Mouse (Mus musculus): ENCODE data around the gene Clcn7. TPM values are rescaled to one million over a fixed set of nuclear protein-coding genes. Genes with fewer than 3 reads are reported as not detected.

Gene Clcn7
- polyA plus RNA-seq, 1 experiment from 2014 or later: 16.6 TPM

- WGBS: 86% methylated on average over 9 of the region's 16 CpGs
These were observed 25.4 kb upstream of the Clcn7 start for GRCm38 (mm10) chr17:25107786-25108185.

GRCm38 (mm10) chr17:25109578-25109977, 23.6 kb upstream of the Clcn7 start:
- no peak overlapping the region for H3K4me2 ChIP-seq (replicated peaks; ENCODE audit: low read depth, low read length)
- H3K4me3 ChIP-seq (ENCODE audit: low read depth, low read length): no peak overlapping the region
- DNase-seq (ENCODE audit: low spot score) (peak; percentile 53), ATAC-seq (ENCODE audit: low FRiP score) (no peak)
- H3K27ac ChIP-seq (ENCODE audit: low read depth, low read length): no peak overlapping the region
- H3K9me3 ChIP-seq (ENCODE audit: control insufficient read depth, low read length): no peaks in the 10 kb centered on the region
- peaks cover 3% of the 10 kb centered on the region; the same call in 1 of the 2 replicates for H3K36me3 ChIP-seq (ENCODE audit: control insufficient read depth, insufficient read depth, low read length)
- WGBS: 91% methylated on average over 2 of the region's 2 CpGs
- no peaks in the 10 kb centered on the region for H3K4me1 ChIP-seq (replicated peaks; ENCODE audit: control insufficient read depth, insufficient read depth, low read length)
- H3K27me3 ChIP-seq (ENCODE audit: control insufficient read depth, insufficient read depth, low read length): no peaks in the 10 kb centered on the region
- H3K9ac ChIP-seq (ENCODE audit: low read depth, low read length): no peak overlapping the region

More at GRCm38 (mm10) chr17:25107786-25108185, 25.4 kb upstream of the Clcn7 start:
- Histone ChIP-seq H3K27me3 (ENCODE audit: control insufficient read depth, insufficient read depth, low read length) (no peaks in the 10 kb centered on the region), H3K27ac (ENCODE audit: low read depth, low read length) (no peak overlapping the region), H3K36me3 (ENCODE audit: control insufficient read depth, insufficient read depth, low read length) (peaks cover 3% of the 10 kb centered on the region; the same call in 1 of the 2 replicates), H3K4me2 (replicated peaks; ENCODE audit: low read depth, low read length) (no peak overlapping the region), H3K4me3 (ENCODE audit: low read depth, low read length) (no peak overlapping the region), H3K9me3 (ENCODE audit: control insufficient read depth, low read length) (no peaks in the 10 kb centered on the region), H3K4me1 (replicated peaks; ENCODE audit: control insufficient read depth, insufficient read depth, low read length) (no peaks in the 10 kb centered on the region), H3K9ac (ENCODE audit: low read depth, low read length) (no peak overlapping the region)
- ATAC-seq (ENCODE audit: low FRiP score): no peak
- DNase-seq (ENCODE audit: low spot score): no peak

GRCm38 (mm10) chr17:25110590-25110989, 22.6 kb upstream of the Clcn7 start:
- H3K4me3 ChIP-seq (ENCODE audit: low read depth, low read length): no peak overlapping the region
- no peak overlapping the region for H3K4me2 ChIP-seq (replicated peaks; ENCODE audit: low read depth, low read length)
- 0 out of 2 replicates have a peak, but pooled peaks cover 3% of the 10 kb centered on the region for H3K4me1 ChIP-seq (replicated peaks; ENCODE audit: control insufficient read depth, insufficient read depth, low read length)
- H3K9ac ChIP-seq (ENCODE audit: low read depth, low read length): no peak overlapping the region
- DNase-seq (ENCODE audit: low spot score): no peak
- 92% methylated on average over 6 of the region's 6 CpGs for WGBS
- no peaks in the 10 kb centered on the region for H3K9me3 ChIP-seq (ENCODE audit: control insufficient read depth, low read length)
- ATAC-seq (ENCODE audit: low FRiP score): no peak
- no peak overlapping the region for H3K27ac ChIP-seq (ENCODE audit: low read depth, low read length)
- H3K27me3 ChIP-seq (ENCODE audit: control insufficient read depth, insufficient read depth, low read length): no peaks in the 10 kb centered on the region
- 0 out of 2 replicates have a peak, but pooled peaks cover 3% of the 10 kb centered on the region for H3K36me3 ChIP-seq (ENCODE audit: control insufficient read depth, insufficient read depth, low read length)

DNA sequence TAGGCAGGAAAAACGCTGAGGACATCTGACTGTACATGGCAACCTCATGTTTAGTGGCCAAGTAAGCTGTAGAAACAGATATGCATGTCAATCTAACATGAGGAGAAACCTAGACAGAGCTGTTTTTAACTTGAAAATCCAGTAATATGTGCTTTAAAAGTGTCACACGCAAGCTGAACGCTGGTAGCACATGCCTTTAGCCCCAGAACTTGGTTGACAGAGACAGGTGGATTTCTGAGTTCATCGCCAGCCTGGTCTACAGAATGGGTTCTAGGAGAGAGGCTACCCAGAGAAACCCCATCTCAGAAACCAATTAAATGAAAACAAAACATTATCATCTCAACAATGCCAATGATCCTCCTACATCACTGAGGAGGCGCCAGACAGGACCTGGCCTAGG, 22.0 kb upstream of the Clcn7 start:
- no peak for DNase-seq (ENCODE audit: low spot score)
- 0 out of 2 replicates have a peak, but pooled peaks cover 3% of the 10 kb centered on the region for H3K36me3 ChIP-seq (ENCODE audit: control insufficient read depth, insufficient read depth, low read length)
- H3K27ac ChIP-seq (ENCODE audit: low read depth, low read length): no peak overlapping the region

DNA sequence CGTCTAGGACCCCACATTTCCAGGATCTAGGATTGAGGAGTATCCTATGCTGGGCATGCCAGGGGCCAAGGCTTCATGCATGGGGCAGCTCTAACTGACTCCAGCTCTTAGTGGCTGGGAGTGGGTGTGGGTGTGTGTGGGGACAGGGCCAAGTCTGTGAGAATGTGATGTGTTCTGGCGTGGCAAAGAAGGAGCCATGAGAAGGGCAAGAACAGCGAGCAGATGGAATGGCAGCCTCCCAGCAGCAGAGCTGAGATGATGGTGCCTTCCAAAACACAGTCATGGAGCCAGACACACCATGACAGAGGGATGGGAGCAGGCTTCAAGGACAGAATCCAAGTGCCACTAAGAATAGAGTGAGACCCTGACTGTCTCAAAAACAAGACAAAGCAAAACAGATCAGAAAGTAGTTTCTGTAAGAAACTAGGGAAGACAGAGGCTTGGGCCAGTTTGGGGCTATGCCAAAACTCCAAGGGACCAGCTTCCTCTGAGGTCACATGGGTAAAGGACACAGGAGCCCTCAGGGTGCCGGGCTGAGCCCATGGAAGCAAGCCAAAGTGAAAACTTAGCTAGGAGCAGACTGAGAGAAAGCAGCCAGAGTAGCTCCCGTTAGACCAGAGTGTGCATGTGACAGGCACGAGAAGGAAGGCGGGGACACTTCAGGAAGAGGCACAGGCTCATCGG, 21.3 kb upstream of the Clcn7 start:
- ATAC-seq (ENCODE audit: low FRiP score): no peak
- Histone ChIP-seq H3K27ac (ENCODE audit: low read depth, low read length) (no peak overlapping the region), H3K4me1 (replicated peaks; ENCODE audit: control insufficient read depth, insufficient read depth, low read length) (0 out of 2 replicates have a peak, but pooled peaks cover 3% of the 10 kb centered on the region), H3K36me3 (ENCODE audit: control insufficient read depth, insufficient read depth, low read length) (0 out of 2 replicates have a peak, but pooled peaks cover 3% of the 10 kb centered on the region), H3K4me3 (ENCODE audit: low read depth, low read length) (no peak overlapping the region), H3K9ac (ENCODE audit: low read depth, low read length) (no peak overlapping the region), H3K9me3 (ENCODE audit: control insufficient read depth, low read length) (no peaks in the 10 kb centered on the region), H3K27me3 (ENCODE audit: control insufficient read depth, insufficient read depth, low read length) (no peaks in the 10 kb centered on the region), H3K4me2 (replicated peaks; ENCODE audit: low read depth, low read length) (no peak overlapping the region)
- no peak for DNase-seq (ENCODE audit: low spot score)
- WGBS: 86% methylated on average over 8 of the region's 8 CpGs

More for the DNA sequence above, 22.0 kb upstream of the Clcn7 start:
- Histone ChIP-seq H3K4me1 (replicated peaks; ENCODE audit: control insufficient read depth, insufficient read depth, low read length) (0 out of 2 replicates have a peak, but pooled peaks cover 3% of the 10 kb centered on the region), H3K9me3 (ENCODE audit: control insufficient read depth, low read length) (no peaks in the 10 kb centered on the region), H3K4me2 (replicated peaks; ENCODE audit: low read depth, low read length) (no peak overlapping the region), H3K9ac (ENCODE audit: low read depth, low read length) (no peak overlapping the region), H3K27me3 (ENCODE audit: control insufficient read depth, insufficient read depth, low read length) (no peaks in the 10 kb centered on the region), H3K4me3 (ENCODE audit: low read depth, low read length) (no peak overlapping the region)
- WGBS: 89% methylated on average over 5 of the region's 5 CpGs
- ATAC-seq (ENCODE audit: low FRiP score): no peak

DNA sequence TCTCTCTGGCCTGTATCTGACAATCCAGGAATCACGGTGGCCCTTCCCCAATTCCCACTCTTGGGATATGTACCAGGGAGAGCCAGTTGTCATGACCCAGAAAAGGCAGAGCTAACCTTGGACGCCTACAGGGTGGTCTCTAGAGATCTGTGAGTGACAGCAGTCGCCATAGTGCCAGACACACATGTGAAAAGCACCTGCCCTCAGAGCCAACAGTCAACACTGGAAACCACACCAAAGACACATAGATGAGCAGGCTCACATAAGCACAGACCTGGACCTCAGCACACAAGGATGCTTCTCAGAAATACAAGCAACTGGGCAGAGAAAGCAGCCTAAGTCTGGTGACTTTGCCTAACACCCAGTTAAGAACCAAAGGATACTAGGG, 20.8 kb upstream of the Clcn7 start:
- Histone ChIP-seq H3K4me1 (replicated peaks; ENCODE audit: control insufficient read depth, insufficient read depth, low read length) (0 out of 2 replicates have a peak, but pooled peaks cover 3% of the 10 kb centered on the region), H3K27me3 (ENCODE audit: control insufficient read depth, insufficient read depth, low read length) (no peaks in the 10 kb centered on the region), H3K4me3 (ENCODE audit: low read depth, low read length) (no peak overlapping the region), H3K9me3 (ENCODE audit: control insufficient read depth, low read length) (no peaks in the 10 kb centered on the region), H3K9ac (ENCODE audit: low read depth, low read length) (no peak overlapping the region), H3K36me3 (ENCODE audit: control insufficient read depth, insufficient read depth, low read length) (0 out of 2 replicates have a peak, but pooled peaks cover 3% of the 10 kb centered on the region), H3K27ac (ENCODE audit: low read depth, low read length) (no peak overlapping the region), H3K4me2 (replicated peaks; ENCODE audit: low read depth, low read length) (no peak overlapping the region)
- WGBS: 81% methylated on average over 3 of the region's 3 CpGs
- ATAC-seq (ENCODE audit: low FRiP score) (no peak), DNase-seq (ENCODE audit: low spot score) (no peak)

DNA sequence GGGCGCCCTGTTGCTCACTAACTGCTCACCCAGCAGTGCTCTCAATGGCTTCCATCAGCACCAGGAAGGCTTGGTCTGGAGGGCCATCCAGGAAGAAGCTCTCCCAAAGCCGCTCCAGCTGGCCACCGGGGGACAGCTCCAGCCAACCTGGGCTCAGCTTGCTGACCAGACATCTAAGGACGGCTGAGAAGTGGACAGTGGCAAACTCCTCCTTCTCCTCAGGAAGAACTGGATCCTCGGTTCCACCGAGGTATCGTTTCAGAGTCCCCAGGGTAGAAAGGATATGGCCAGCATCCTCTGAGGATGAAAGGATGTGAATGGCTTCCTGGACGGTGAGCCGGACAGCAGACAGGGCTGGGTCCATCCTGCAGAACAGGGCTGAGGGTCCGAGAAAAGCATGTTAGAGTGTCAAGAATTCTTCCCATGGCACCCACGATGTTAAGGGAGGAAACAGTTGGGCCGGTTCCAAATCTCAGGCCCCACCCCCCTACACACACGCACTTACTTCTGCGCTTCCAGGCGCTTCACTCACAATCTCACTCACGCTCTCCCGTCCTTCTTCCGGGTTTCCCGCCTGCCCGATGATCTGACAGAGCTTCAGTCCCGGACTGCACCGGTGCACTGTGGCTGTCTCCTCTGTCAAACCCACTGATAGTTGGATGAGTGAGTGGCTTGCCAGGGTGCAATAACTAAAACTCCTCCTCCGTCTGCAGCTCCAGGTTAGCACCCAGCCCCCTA, 18.1 kb upstream of the Clcn7 start:
- H3K4me2 ChIP-seq (replicated peaks; ENCODE audit: low read depth, low read length): peak overlapping the region; percentile 98
- peak overlapping the region; percentile 60 for H3K9ac ChIP-seq (ENCODE audit: low read depth, low read length)
- H3K27ac ChIP-seq (ENCODE audit: low read depth, low read length): peak overlapping the region; percentile 79
- no peaks in the 10 kb centered on the region for H3K27me3 ChIP-seq (ENCODE audit: control insufficient read depth, insufficient read depth, low read length)
- DNase-seq (ENCODE audit: low spot score): no peak
- 0 out of 2 replicates have a peak, but pooled peaks cover 3% of the 10 kb centered on the region for H3K36me3 ChIP-seq (ENCODE audit: control insufficient read depth, insufficient read depth, low read length)
- H3K4me1 ChIP-seq (replicated peaks; ENCODE audit: control insufficient read depth, insufficient read depth, low read length): 0 out of 2 replicates have a peak, but pooled peaks cover 3% of the 10 kb centered on the region
- peak overlapping the region; percentile 57 for H3K4me3 ChIP-seq (ENCODE audit: low read depth, low read length)
- no peaks in the 10 kb centered on the region for H3K9me3 ChIP-seq (ENCODE audit: control insufficient read depth, low read length)
- ATAC-seq (ENCODE audit: low FRiP score): no peak
- WGBS: 13% methylated on average over 23 of the region's 23 CpGs

- Histone ChIP-seq H3K4me2 (replicated peaks; ENCODE audit: low read depth, low read length) (peak within 1 kb of the TSS; percentile 98), H3K9me3 (ENCODE audit: control insufficient read depth, low read length) (no peaks in the 10 kb centered on the region), H3K4me3 (ENCODE audit: low read depth, low read length) (peak within 1 kb of the TSS; percentile 57), H3K36me3 (ENCODE audit: control insufficient read depth, insufficient read depth, low read length) (0 out of 2 replicates have a peak, but pooled peaks cover under 1% of the 10 kb centered on the region), H3K27me3 (ENCODE audit: control insufficient read depth, insufficient read depth, low read length) (0 out of 2 replicates have a peak, but pooled peaks cover 2% of the 10 kb centered on the region), H3K4me1 (replicated peaks; ENCODE audit: control insufficient read depth, insufficient read depth, low read length) (0 out of 2 replicates have a peak, but pooled peaks cover 3% of the 10 kb centered on the region), H3K9ac (ENCODE audit: low read depth, low read length) (peak within 1 kb of the TSS; percentile 60), H3K27ac (ENCODE audit: low read depth, low read length) (peak within 1 kb of the TSS; percentile 79)
- DNase-seq (ENCODE audit: low spot score) (peak; percentile 95), ATAC-seq (ENCODE audit: low FRiP score) (peak; percentile 93)
- 6% methylated on average over 40 of the region's 40 CpGs for WGBS
These were observed 17.3 kb upstream of the Clcn7 start, which contains the start of gene Telo2 for GRCm38 (mm10) chr17:25115664-25116432. Gene Telo2, minus strand, starts transcription at chr17:25115967.
